Mouse (Mus musculus) frontal cortex, adult 2 months (tissue): ENCODE measurements around the gene Tcf3. TPM values are rescaled to one million over a fixed set of nuclear protein-coding genes. Genes with fewer than 3 reads are reported as not detected.

ENCODE experiments used
- DNase-seq, 2 experiments: peaks; one replicate each; pipeline ENCODE4 v3.0.0; 2022; ENCODE audit warnings: low spot score in 1 of 2; ENCODE audit errors: extremely low spot score in 1 of 2
- polyA plus RNA-seq: library from polyadenylated mRNA; depleted of rRNA; stranded (reverse); fragments of >200 nt; gene quantifications from 2 replicates; pipeline ENCODE4 v1.2.3, GENCODE M21; 2012

Gene Tcf3
- polyA plus RNA-seq, 1 experiment, result 34.2 TPM

GRCm38 (mm10) chr10:80440031-80440430, 6.6 kb upstream of the Tcf3 start:
- DNase-seq, result no peak

- DNase-seq, result no peak
Measured at GRCm38 (mm10) chr10:80437973-80438372, 4.5 kb upstream of the Tcf3 start.

GRCm38 (mm10) chr10:80436276-80436675, 2.8 kb upstream of the Tcf3 start:
- no peak for DNase-seq

GRCm38 (mm10) chr10:80435764-80436163, 2.3 kb upstream of the Tcf3 start:
- DNase-seq, result no peak

GRCm38 (mm10) chr10:80434823-80435222, 1.4 kb upstream of the Tcf3 start:
- DNase-seq, result no peak

- no peak for DNase-seq
Measured at GRCm38 (mm10) chr10:80434233-80434592, 766 bp upstream of the Tcf3 start.

- no peak for DNase-seq
Measured at GRCm38 (mm10) chr10:80432936-80433512, 423 bp downstream of the Tcf3 start.

GRCm38 (mm10) chr10:80432387-80432785, 1.1 kb downstream of the Tcf3 start:
- DNase-seq, result no peak

- DNase-seq, result no peak
Measured at GRCm38 (mm10) chr10:80431570-80432386, 1.7 kb downstream of the Tcf3 start.

- DNase-seq, result no peak
Measured at GRCm38 (mm10) chr10:80430375-80430980, 3.0 kb downstream of the Tcf3 start.

GRCm38 (mm10) chr10:80429800-80430199, 3.6 kb downstream of the Tcf3 start:
- no peak for DNase-seq

GRCm38 (mm10) chr10:80425041-80425440, 8.4 kb downstream of the Tcf3 start:
- no peak for DNase-seq

GRCm38 (mm10) chr10:80423562-80423961, 9.9 kb downstream of the Tcf3 start:
- no peak for DNase-seq

GRCm38 (mm10) chr10:80421651-80422472, 11.6 kb downstream of the Tcf3 start:
- no peak for DNase-seq

- no peak for DNase-seq
Measured at GRCm38 (mm10) chr10:80421208-80421607, 12.2 kb downstream of the Tcf3 start.

GRCm38 (mm10) chr10:80420729-80421128, 12.7 kb downstream of the Tcf3 start:
- DNase-seq, result no peak

GRCm38 (mm10) chr10:80419419-80419818, 14.0 kb downstream of the Tcf3 start:
- DNase-seq, result no peak

GRCm38 (mm10) chr10:80418311-80418710, 15.1 kb downstream of the Tcf3 start:
- DNase-seq, result no peak

- no peak for DNase-seq
Measured at GRCm38 (mm10) chr10:80417841-80418240, 15.6 kb downstream of the Tcf3 start.

- no peak for DNase-seq
Measured at GRCm38 (mm10) chr10:80417371-80417770, 16.1 kb downstream of the Tcf3 start.

- no peak for DNase-seq
Measured at GRCm38 (mm10) chr10:80415566-80415965, 17.9 kb downstream of the Tcf3 start.
